Mouse (Mus musculus) monocyte, adult 5-6 weeks (primary cell): ENCODE data around the gene Sftpd. TPM values are rescaled to one million over a fixed set of nuclear protein-coding genes. Genes with fewer than 3 reads are reported as not detected.

Experiments used
- ATAC-seq: fragments of 153-309, 156-312 bp; replicated peaks from 2 replicates; pipeline ENCODE4 v1.8.0; 2017; ENCODE audit warnings: mild to moderate bottlenecking; ENCODE audit not compliant: low TSS enrichment, insufficient number of reproducible peaks, severe bottlenecking, poor library complexity, low FRiP score
- total RNA-seq: library from RNA; stranded (forward); fragments of 200-1000, 200-491, 200-594 nt; gene quantifications from 3 replicates; pipeline ENCODE4 v1.2.3, GENCODE M21; 2017

The Sftpd gene
- not detected in 3 replicates for total RNA-seq

DNA sequence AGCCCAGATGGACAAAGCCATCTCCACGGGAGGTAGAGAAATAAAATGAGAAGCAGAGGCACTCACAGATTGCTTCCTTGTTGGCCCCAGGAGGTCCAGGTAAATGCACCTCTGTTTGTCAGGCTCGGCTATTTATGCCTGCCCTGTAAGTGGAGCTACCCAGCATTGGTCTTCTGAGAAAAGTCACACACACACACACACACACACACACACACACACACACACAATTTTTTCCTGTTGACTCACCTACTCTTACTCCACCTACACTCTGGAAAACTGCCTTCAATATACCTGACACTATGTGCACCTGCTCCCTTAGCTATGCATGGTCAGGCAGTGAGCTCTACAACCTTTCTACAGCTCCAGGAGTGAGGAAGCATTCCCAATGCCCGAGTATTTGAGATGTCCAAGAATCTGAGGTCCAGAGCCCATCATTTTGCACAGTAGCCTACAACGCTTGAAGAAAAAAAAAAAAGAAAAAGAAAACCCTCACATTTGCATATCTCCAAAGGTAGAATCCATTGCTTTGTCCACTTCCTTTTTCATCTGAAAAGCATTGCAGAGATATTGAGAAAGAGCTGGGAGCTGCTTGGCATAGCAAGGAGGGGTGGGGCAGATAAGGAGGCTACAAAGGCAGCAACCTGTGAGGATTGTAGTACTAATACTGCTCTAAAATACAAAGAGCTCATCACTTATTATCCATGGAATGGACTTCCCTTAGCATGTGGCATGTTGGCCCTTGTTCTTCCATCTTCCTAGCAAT lies at the start of gene Sftpd:
TSS of gene Sftpd (minus strand) at position 91 of the 763 bp plus-strand sequence.
- ATAC-seq: no peak

DNA sequence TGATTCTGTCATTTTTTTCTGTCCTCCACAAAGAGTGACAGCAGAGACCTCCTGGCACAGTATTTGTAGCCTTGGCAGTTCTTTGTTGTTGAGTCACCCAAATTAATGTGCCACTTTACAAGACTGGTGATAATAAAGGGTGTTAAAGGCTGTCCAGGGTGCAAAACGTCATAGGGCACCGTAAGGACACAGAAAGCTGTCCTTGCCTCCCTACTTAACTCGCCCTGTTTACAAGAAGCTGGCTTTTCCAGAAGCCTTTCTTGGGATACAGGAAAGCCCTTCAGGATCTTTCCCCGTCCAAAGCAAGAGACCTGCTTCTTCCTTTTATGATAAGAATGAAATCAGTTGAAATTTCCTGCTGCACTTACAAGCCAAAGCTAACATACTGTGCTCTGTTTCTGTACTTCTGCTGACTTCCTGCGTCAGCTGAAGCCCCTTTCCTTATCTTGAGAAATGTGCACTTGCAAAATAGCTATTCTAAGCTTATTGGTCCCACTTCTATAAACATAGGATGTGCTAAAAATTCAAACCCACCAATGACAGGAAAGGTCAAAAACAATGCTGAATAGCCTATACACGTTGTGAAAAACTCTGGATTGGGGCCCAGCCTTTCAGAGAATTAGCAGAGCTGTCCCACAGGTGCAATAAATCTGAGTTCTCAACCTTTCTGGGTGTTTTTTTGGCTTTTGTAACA lies 13.2 kb upstream of the Sftpd start:
- no peak for ATAC-seq

DNA sequence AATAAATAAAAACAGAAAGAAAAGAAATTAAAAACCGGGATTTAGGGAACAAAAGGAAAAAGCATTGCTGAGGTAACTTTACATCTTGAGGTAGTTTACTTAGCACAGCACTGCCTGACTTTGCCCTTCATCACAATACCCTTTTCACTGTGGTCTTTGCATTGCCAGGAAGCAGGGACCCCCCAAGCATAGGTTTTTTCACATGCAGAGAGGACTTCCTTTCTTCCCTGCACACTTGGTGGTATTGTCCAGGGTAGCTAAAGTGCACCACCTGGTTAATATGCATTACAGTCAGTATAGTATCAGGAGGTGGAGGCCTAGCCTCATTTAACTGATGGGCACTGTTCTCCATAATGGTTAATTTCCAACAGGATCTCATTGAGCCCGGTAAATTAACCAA lies 4.5 kb upstream of the Sftpd start:
- no peak for ATAC-seq

DNA sequence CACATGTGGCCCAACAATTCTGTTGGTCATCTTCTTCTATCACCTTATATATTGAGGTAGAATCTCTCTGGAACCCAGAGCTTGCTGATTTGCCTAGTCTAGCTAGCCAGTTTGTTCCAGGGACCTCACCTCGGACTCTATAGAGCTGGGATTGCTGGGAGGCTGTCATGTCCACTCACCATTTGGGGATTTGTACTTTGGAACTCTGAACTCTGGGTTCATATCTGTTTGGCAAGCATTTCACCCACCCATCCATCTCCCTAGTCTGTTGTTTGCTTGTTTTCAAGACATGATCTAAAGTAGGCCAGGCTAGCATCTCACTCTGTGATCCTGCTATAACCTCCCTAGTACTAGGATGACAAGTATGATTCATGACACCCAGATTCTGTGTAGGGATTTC lies 10.1 kb downstream of the Sftpd start:
- no peak for ATAC-seq

DNA sequence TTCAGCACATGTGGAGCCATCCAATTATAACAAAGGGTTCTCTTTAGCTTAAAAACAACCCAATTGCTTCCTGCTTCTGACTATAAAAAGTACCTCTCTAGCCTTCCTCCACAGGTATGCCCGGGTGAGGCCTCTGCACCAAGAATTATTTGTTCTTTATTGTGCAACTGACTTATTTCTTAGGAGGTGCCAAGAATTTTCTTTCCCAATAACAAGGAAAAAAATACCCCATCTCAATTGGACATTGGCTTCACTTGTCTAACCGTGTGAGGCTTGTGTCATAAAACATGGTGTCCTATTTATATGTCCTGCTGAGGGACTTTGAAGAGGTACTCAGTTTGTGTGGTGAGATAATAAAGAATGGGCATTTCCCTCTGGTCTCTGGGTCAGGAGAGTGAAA lies 14.4 kb downstream of the Sftpd start:
- no peak for ATAC-seq

DNA sequence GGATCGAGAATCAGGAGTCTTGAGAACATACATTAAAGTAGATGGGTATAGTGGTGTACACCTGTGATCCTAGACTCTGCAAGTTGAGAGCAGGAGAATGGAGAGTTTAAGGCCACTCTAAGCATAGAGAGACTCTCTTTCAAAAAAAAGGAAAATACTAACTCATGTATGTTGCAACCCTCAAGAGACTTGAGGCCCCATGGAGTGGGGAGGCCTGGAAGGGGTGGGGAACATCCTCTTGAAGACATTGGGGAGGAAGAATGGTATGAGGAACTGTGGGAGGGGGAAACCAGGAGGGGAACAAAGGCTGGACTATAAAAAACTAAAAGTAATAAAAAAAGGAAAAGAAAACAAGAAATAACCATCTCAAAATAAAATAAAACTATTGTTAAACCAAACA lies 16.4 kb downstream of the Sftpd start:
- ATAC-seq: no peak

DNA sequence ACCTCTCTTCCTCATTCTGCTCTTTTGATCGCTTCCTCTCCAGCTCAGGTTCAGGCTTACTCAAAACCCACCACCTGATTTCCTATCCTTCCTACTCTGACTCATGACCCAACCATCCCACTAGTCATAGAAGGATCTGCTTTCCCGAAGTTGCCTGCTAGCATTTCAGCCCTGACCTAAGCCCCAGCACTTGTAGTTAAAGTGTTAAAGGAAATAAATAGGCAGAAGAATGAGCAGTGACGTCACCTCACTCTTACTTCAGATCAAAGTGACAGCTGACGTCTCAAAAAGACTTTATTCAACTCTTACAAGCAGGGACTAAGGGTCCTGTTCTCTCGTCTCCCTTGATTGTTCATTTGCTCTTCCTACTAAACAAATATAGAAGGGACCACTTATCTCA lies 17.7 kb downstream of the Sftpd start:
- no peak for ATAC-seq

DNA sequence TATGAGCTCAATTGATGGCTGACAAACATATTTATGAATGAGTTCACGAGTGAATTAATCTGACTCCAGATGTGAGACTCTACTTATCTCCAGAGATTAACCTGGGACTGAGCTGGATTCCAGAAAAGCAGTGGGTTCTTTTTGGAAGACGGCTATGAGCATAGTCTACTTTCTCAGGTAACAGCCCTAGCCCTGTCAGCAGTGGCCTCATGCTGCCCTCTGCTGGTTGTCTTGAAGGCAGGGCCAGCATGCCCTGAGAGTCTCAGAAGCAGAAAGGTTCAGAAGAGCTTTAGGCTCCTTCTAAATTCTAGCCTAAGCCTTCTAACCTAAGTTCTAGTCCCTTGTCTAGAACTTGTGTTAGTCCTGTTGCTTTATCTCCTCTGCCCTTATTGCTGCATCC lies 22.3 kb downstream of the Sftpd start:
- ATAC-seq: no peak

DNA sequence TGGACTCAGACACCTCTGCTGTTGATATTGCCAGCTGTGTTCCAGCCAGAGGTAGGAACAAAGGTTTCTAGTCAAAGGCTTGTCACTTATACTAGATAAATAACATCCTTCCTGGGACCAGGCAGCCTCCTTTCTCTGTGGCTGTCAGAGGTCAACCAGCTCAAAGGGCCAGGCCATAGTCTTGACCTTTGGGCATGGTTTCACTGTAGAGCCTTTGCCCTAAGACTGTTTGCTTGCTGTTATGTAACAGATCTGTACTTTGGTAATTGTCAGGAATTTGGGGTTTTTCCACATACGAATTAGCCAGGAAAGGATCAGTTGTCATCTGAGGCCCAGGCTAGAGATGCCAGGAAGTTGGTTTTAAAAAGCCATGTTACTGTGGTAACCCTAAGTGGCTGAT lies 24.2 kb downstream of the Sftpd start:
- ATAC-seq: no peak

DNA sequence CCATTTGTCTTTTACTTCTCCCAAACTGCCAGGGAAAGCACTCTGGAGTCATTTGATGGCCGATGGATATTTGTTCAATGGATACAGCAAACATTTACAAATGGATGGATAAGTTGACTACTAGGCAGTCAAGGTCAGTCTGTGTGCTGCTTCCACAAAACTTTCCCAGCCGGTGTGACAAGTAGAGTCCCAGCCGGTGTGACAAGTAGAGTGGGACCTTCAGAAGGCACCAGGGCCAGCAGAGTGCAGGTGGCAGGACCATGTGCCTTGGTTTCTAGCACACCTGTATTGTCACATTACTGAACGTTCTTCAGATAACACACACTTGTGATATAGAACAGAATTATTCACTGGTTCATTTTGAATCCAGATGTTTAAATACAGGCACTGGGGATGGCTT lies 24.9 kb downstream of the Sftpd start:
- ATAC-seq: no peak

DNA sequence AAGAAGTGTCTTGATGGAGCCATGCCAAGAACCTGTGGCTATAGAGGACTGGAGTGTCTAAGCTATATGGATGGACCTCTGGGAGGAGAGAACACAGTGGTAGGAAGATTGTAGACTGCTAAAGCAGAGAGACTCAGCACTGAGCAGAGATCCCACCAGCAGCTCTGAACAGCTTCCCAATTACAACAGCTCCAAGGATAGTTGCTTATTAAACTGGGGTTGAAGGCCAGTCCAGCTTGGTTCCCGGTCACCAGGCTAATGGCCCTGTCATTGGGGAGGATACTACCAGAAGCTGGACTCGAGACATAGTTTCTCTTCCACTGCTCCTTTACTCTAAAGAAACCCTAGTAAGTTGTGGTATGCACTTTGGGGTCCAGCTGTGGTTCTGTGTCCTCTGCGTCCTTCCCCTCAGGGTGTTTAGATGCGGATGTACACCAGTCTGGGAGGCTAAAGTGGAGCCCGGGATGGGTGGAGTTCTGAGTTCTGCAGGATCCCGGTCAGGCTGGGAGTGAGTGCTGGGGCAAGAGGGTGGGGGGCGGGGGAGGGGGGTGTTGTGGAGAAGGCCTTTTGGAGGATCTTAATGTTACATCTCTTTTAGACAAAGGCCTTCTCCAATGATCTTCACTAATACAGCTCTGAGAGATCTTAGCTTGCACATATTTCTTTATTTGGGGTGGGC lies 33.6 kb downstream of the Sftpd start, which contains the start of gene Mbl1:
TSS of gene Mbl1 (plus strand) at position 239 of the 679 bp plus-strand sequence.
- no peak for ATAC-seq

DNA sequence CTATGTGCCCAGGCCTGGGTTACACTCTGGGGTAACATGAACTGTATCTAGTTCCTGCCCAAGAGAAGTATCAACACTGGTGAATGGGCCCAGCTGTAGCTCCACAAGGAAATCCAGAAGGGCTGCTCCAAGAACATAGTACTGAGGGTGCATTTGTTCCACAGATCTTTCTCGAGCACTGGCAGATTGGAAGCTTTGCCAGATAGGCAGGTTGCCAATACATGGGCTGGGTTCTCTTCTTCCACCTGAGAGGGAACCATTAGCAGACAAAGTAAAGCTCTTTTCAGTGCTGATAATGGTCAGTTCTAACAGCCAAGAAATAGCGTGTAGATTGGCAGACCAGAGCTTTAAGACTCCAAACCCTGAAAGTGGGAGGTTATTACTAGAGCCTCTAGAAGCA lies 37.6 kb downstream of the Sftpd start:
- ATAC-seq: no peak

DNA sequence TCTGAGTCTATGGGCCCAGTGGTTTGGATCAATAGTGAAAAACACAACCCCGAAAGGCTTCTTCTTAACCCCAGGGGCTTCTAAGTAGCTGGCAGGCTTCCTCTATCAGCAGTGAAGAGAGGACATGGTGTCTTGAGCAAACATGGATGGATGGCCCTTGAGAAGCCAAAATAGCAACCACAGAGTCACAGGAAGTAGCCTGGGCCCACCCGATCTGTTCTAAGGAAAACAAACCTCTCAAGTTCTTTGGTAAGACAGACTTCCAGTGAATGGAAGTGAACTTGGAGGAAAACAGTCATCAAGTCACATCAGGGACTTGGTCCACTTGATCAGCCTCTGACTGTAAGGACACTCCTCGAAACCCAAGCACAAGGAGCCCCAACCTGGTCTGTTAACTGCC lies 38.0 kb downstream of the Sftpd start:
- ATAC-seq: no peak

DNA sequence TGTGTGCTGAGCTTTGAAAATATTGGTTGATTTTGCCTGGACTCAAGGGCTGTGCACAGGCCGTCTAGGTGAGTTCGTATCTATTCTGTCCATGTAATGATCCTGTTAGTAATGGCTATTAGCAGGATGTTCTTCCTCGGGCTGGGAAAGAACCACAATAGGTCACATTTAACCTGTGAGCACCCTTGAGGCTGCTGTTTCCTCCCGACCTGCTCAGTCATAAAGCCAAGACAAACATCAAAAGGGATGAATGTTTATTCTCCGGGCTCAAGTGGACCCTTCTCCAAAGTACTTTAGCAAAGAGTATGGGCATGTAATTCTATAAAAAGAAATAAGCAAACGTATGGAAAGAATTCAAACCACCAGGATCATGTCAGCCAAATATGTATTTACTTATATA lies 38.9 kb downstream of the Sftpd start:
- no peak for ATAC-seq

DNA sequence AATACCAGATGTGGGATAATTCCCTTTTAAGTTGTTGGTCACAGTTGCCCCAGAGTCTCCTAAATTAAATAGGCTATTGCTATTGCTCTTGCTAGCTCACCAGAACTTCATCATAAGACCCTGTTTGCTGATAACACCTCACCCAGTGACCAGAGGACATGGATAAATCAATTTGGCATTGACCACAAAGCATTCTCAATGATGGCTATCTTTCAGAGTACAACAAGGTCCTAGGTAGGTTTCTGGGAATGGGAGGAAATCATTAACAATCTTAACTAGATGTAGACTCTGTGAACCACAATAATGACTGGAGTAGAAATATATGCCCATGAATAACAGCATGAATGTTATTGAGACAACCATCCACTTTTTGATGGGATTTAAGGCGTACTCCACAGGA lies 44.3 kb downstream of the Sftpd start:
- ATAC-seq: no peak

DNA sequence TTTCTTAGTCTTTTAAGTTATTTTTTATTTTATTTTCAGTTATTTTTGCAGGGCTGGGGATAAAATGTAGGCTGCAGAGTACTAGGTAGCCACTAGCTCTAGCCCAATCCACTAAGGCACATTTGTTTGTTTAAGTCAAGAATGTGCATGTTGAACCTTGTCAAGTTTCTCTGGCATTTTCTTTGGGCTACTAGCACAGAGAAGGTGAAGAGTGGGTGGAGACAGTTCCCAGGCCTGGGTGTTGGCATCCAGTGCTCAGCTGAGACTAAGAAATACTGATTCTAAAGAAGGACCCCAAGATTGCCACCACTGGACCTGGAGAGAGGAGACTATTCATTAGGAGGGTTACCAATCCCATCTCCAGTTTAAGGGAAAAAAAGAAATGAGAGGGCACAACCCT lies 47.9 kb downstream of the Sftpd start:
- ATAC-seq: no peak

DNA sequence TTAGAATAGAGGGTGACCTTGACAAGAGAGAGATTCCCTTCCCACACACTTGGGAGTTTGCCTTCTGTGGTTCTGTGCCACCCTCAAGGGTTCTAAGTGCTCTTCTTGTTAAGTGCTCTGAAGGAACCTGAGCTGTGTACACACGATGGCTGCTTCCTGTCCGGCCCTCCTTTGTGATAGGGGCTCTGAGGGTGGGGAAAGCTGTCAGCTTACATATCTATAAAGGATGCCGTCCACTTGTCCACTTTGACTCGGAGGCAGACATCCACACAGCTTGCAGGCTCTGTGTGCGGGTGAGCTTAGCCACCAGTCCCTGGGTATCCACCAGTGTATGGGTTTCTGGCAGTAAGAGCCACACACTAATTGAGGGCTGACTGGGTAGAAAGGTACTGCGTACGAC lies 53.4 kb downstream of the Sftpd start, which contains the start of gene Sftpa1:
TSS of gene Sftpa1 (plus strand) at position 243 of the 400 bp plus-strand sequence.
- no peak for ATAC-seq

DNA sequence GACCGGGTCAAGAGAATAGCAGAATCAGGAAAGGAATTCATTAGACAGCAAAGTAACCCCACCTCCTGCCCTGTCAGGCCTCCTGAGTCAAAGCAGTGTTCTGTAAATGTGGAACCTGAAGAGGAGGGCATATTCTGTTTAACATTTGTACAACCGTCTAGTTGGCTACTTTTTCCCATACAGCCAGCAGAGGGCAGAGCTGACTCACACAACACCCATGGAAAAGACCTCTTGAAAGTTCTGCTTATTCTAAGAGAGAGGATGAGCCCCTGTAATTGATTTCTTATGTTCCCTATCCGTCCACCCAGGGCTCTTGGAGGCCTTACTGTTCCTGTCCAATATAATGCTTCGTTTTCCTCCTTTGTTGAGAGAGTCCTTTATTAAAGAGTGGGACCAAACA lies 57.0 kb downstream of the Sftpd start:
- ATAC-seq: no peak

DNA sequence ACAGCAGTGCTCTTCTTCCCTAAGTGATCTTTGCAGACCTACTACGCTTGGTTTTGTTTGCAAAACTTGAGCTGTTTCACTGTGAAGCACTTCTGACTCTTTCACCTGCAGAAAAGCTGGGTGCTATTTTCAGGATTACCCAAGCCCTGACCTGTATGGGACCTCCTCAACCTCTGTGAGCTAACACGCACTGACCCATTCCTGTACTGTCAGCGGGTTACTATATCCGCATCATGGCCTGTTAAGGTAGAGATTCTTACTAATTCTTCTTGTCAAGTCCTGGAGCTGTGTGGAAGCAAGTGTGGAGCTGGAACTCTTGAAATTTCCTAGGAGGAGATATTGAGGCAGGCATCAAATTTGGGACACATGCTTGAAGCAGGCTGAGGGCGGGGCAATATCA lies 60.3 kb downstream of the Sftpd start:
- no peak for ATAC-seq
